Mouse (Mus musculus) thymus, postnatal 4 days (tissue): ENCODE measurements around the gene Mtor.

ENCODE experiments used
- DNase-seq: peaks from one replicate; pipeline ENCODE4 v3.0.0; 2021

The Mtor gene

DNA sequence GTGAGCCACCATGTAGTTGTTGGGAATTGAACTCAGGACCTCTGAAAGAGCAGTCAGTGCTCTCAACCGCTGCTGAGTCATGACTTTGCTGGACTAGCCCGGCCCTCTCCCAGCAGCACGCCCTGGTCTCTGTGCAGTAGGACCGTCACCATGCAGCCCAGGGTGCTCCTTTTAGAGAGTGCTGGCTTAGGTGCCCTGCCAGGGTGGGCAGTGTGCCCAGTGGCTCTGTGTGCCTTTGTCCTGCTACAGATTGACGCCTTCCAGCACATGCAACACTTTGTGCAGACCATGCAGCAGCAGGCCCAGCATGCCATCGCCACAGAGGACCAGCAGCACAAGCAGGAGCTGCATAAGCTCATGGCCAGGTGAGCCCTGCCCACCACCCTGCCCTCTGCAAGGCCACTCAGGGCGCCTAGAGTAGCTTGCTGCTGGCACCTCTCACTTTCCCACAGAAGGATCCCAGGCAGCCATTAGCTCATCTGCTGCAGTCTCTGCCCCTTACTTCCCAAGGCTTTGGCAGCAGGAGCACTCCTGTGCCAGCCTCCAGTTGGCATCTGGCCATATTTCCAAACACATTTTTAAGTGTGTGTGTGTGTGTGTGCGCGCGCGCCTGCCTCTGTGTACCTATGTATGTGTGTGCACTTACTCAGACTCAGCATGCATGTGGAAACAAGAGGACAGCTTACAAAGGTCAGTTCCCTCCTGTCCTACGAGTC lies 85.4 kb downstream of the Mtor start:
- DNase-seq, result no peak

- no peak for DNase-seq
These were observed 87.5 kb downstream of the Mtor start for GRCm38 (mm10) chr4:148535876-148536275.

GRCm38 (mm10) chr4:148549106-148549505 lies 100.7 kb downstream of the Mtor start:
- no peak for DNase-seq

GRCm38 (mm10) chr4:148557766-148558165 lies 109.4 kb downstream of the Mtor start:
- no peak for DNase-seq

- DNase-seq, result peak; percentile 94
These were observed 110.0 kb downstream of the Mtor start, which contains the start of gene Exosc10 for GRCm38 (mm10) chr4:148558297-148559000. Gene Exosc10, plus strand, starts transcription at chr4:148558429.

GRCm38 (mm10) chr4:148562676-148563075 lies 114.3 kb downstream of the Mtor start:
- DNase-seq, result no peak

GRCm38 (mm10) chr4:148563595-148563994 lies 115.2 kb downstream of the Mtor start:
- no peak for DNase-seq

DNA sequence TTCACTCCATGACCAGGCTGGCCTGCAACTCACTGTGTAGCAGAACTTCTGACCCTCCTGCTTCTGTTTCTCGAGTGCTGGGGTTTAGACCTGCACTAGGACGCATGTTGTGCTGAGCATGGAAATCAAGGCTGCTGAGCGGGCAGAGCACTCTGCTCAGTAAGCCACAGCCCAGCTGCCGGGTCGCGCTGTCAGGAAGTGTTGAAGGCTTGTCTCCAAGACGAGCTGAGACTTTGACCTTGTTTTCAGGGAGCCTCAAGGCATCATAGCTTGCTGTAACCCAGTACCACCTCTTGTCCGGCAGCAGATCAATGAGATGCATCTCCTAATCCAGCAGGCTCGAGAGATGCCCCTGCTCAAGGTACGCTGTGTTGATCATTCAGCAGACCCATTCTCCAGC lies 121.7 kb downstream of the Mtor start:
- DNase-seq, result no peak

- no peak for DNase-seq
These were observed 122.4 kb downstream of the Mtor start for GRCm38 (mm10) chr4:148570693-148571295.

GRCm38 (mm10) chr4:148573222-148573621 lies 124.8 kb downstream of the Mtor start:
- no peak for DNase-seq

DNA sequence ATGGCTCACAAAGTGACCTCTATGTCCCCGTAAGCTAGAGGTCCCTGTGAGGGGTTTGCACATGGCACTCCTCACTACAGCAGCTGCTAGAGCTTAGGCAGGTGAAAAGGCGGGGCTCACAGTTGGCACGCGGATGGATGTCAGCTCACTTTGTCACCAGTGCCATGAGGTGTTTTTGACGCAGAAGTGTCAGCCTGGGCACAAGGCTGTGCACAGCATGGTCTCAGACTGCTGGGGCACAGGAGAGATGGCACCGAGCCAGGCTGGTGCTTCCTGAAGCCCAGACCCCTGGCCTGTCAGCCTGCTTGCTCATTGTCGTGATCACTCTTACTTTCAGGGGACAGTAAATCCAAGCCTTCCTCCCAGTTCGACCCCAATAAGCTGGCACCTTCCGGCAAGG lies 132.4 kb downstream of the Mtor start:
- no peak for DNase-seq

GRCm38 (mm10) chr4:148581422-148581821 lies 133.0 kb downstream of the Mtor start:
- no peak for DNase-seq

- DNase-seq, result no peak
These were observed 134.8 kb downstream of the Mtor start for GRCm38 (mm10) chr4:148583257-148583656.

GRCm38 (mm10) chr4:148586648-148587047 lies 138.2 kb downstream of the Mtor start:
- DNase-seq, result no peak

GRCm38 (mm10) chr4:148588793-148589192 lies 140.4 kb downstream of the Mtor start:
- DNase-seq, result no peak

DNA sequence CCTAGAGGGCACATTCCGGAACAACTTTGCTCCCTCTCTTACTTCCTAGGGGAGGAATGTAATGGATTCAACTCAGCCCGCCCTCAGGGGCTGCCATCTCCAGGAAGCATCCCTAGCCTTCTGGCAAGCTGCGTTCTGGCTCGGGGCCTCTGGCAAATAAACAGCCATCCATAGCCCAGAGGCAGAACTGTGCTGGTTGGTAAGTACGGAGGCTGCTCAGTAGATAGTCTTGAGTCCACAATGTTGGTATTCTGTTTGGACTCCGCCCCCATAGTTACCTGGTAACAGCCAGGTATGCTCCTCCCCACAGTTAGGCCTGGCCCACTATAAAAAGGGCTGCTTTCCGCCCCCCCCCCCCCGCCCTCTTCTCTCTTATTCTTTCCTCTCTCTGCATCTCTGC lies 141.2 kb downstream of the Mtor start:
- no peak for DNase-seq

- DNase-seq, result no peak
These were observed 142.2 kb downstream of the Mtor start for GRCm38 (mm10) chr4:148590421-148591170.

DNA sequence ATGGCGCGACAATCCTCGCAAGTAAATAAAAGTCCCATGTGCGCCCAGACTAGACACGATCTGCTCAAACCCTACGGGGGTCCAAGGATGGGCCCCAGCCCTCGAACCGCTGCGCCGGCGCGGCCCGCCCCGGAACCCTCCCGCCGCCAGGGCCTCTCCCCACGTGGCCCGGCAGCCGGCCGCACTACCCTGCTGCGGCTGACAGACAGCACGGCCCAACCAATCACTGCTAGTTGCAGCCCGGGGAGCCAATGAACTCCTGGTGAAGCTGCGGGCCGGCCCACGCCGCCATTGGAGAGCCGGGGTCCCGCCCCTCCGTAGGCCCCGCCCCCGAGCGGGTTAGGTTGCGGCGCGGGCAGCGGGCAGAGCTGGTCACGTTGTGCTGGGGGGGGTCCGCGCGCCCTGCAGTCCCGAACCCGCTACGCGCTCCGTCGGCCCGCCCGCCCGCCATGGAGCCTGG lies 142.8 kb downstream of the Mtor start, which contains the start of gene Srm:
Srm (plus strand) TSS at position 333 of the 460 bp plus-strand sequence.
- peak; percentile 98 for DNase-seq

DNA sequence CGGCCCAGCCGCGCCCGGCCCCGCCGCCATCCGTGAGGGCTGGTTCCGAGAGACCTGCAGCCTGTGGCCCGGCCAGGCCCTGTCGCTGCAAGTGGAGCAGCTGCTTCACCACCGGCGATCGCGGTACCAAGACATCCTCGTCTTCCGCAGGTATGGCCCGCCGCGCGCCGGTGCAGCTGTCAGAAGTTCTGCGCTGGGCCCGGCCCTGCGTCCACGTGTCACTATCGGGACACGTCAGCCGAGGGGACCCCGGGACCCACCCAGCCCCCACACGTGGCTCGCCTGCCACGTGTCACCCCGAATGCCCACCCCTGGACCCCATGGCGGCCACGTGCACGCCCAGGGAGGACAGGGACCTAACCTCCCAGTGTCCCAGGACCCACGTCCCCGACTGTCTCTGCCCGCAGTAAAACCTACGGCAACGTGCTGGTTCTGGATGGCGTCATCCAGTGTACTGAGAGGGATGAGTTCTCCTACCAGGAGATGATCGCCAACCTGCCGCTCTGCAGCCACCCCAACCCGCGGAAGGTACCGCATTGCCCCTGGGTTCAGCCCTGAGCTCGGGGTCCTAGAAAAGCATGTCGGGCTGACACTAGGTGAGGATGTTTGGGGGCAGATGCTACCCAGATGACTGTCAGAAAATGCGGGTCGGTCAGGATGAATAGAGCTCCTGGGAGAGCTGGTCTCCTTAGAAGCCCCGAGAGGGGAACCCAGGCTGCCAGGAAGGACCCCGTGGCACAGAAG lies 143.4 kb downstream of the Mtor start:
- DNase-seq, result no peak

GRCm38 (mm10) chr4:148593996-148594395 lies 145.6 kb downstream of the Mtor start:
- no peak for DNase-seq

- DNase-seq, result no peak
These were observed 147.5 kb downstream of the Mtor start for GRCm38 (mm10) chr4:148595916-148596315.

DNA sequence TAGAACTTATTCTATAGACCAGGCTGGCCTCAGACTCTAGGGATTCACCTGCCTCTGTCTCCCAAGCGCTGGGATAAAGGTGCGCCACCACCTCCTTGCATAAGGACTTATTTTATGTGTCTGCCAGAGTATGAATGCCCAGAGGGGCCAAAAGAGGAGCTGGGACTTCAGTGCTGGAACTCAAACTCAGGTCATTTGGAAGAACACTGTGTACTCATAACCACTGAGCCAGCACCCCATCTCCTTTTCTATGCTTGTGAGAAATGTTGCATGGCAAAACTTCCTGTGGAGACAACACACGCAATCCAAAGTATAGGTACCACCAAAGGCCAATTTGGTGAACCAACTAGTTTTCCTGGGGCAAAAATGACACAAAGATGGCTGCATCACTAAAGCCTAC lies 148.3 kb downstream of the Mtor start:
- no peak for DNase-seq
